Mouse (Mus musculus) forebrain, embryonic 11.5 days (tissue): ENCODE data around the gene Scrn2. TPM values are rescaled to one million over a fixed set of nuclear protein-coding genes. Genes with fewer than 3 reads are reported as not detected.

ENCODE experiments used
- ATAC-seq: fragments of 200-750 bp; cut with Nextera tagmentation; replicated peaks from 2 replicates; pipeline ENCODE4 v1.8.0; 2017; ENCODE audit warnings: moderate TSS enrichment; ENCODE audit not compliant: low FRiP score
- DNase-seq: peaks from one replicate; pipeline ENCODE4 v3.0.0-alpha.2; 2017; ENCODE audit warnings: low spot score
- H3K27ac ChIP-seq: fragments of 300-500 bp; sonication (generic); 2 replicates; pipeline ENCODE4 v1.5.1; 2014; ENCODE audit warnings: low read depth, low read length
- H3K27me3 ChIP-seq: fragments of 300-500 bp; sonication (generic); 2 replicates; pipeline ENCODE4 v1.6.1; 2014; ENCODE audit warnings: mild to moderate bottlenecking, low read length, mixed read lengths; ENCODE audit not compliant: control insufficient read depth, insufficient read depth
- H3K36me3 ChIP-seq: fragments of 300-500 bp; sonication (generic); 2 replicates; pipeline ENCODE4 v1.6.1; 2014; ENCODE audit warnings: mild to moderate bottlenecking, low read length, moderate library complexity, mixed read lengths; ENCODE audit not compliant: control insufficient read depth, insufficient read depth
- H3K4me1 ChIP-seq: fragments of 300-500 bp; sonication (generic); replicated peaks from 2 replicates; pipeline ENCODE4 v1.6.1; 2014; ENCODE audit warnings: low read length, mixed read lengths; ENCODE audit not compliant: control insufficient read depth, insufficient read depth
- H3K4me2 ChIP-seq: fragments of 300-500 bp; sonication (generic); 2 replicates; pipeline ENCODE4 v1.6.1; 2014; ENCODE audit warnings: low read depth, mild to moderate bottlenecking, low read length, moderate library complexity, mixed read lengths; ENCODE audit not compliant: severe bottlenecking
- H3K4me3 ChIP-seq: fragments of 300-500 bp; sonication (generic); 2 replicates; pipeline ENCODE4 v1.5.1; 2014; ENCODE audit warnings: low read depth, low read length
- H3K9ac ChIP-seq: fragments of 300-500 bp; sonication (generic); 2 replicates; pipeline ENCODE4 v1.6.1; 2014; ENCODE audit warnings: low read length
- H3K9me3 ChIP-seq: fragments of 300-500 bp; sonication (generic); 2 replicates; pipeline ENCODE4 v1.6.1; 2016; ENCODE audit warnings: low read length, mixed read lengths; ENCODE audit not compliant: control insufficient read depth
- WGBS: fragments of 180-500 bp; shearing (Covaris S2); extraction: QIAGEN DNeasy Blood & Tissue Kit; methylation state at CpG from one replicate; pipeline ENCODE4 v1.1.7; 2014; 5-methylcytosine and 5-hydroxymethylcytosine counted together
- polyA plus RNA-seq: library from polyadenylated mRNA; unstranded; fragments of >200 nt; fragmentation: Nextera tagmentation; extraction: Ambion mirVana; gene quantifications from 2 replicates; pipeline ENCODE4 v1.2.1, GENCODE M21; 2014

The Scrn2 gene
- polyA plus RNA-seq, 1 experiment from 2014 or later = 31.6 TPM

DNA sequence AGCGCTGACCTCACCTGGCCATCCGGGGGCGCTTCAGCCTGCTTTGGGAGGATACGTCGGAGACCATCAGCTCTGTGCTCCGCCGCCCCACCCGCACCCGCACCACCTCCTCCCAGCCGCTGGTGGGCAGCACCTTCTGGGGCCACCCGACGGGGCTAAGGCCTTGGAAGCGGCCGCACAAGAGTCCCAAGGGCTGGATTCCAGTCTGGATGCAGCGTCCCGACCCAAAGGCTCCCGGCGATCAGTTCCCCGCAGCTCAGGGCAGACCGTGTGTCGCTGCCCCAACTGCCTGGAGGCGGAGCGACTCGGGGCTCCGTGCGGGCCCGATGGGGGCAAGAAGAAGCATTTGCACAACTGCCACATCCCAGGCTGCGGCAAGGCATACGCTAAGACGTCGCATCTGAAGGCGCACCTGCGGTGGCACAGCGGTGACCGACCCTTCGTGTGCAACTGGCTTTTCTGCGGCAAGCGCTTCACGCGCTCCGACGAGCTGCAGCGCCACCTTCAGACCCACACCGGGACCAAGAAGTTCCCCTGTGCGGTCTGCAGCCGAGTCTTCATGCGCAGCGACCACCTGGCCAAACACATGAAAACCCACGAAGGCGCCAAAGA is 7.8 kb upstream of the Scrn2 start:
- H3K9ac ChIP-seq = peak overlapping the region; percentile 54
- no peaks in the 10 kb centered on the region for H3K36me3 ChIP-seq
- peaks cover 76% of the 10 kb centered on the region for H3K27me3 ChIP-seq
- peak; percentile 60 for ATAC-seq
- DNase-seq = peak; percentile 87
- WGBS = under 1% methylated on average over 50 of the region's 50 CpGs
- H3K4me1 ChIP-seq = peaks cover 19% of the 10 kb centered on the region
- peak overlapping the region; percentile 40 for H3K4me3 ChIP-seq
- H3K27ac ChIP-seq = no peak overlapping the region
- H3K4me2 ChIP-seq = peak overlapping the region; percentile 80
- H3K9me3 ChIP-seq = no peaks in the 10 kb centered on the region

- Histone ChIP-seq H3K9ac (no peak overlapping the region; the same call in 1 of the 2 replicates), H3K4me2 (no peak overlapping the region), H3K9me3 (no peaks in the 10 kb centered on the region), H3K27me3 (peaks cover 53% of the 10 kb centered on the region), H3K4me1 (peaks cover 14% of the 10 kb centered on the region), H3K4me3 (no peak overlapping the region), H3K36me3 (no peaks in the 10 kb centered on the region), H3K27ac (no peak overlapping the region)
- no peak for DNase-seq
- WGBS = 15% methylated on average over 10 of the region's 10 CpGs
- ATAC-seq = no peak
Observed at GRCm38 (mm10) chr11:97024977-97025376, 4.8 kb upstream of the Scrn2 start.

DNA sequence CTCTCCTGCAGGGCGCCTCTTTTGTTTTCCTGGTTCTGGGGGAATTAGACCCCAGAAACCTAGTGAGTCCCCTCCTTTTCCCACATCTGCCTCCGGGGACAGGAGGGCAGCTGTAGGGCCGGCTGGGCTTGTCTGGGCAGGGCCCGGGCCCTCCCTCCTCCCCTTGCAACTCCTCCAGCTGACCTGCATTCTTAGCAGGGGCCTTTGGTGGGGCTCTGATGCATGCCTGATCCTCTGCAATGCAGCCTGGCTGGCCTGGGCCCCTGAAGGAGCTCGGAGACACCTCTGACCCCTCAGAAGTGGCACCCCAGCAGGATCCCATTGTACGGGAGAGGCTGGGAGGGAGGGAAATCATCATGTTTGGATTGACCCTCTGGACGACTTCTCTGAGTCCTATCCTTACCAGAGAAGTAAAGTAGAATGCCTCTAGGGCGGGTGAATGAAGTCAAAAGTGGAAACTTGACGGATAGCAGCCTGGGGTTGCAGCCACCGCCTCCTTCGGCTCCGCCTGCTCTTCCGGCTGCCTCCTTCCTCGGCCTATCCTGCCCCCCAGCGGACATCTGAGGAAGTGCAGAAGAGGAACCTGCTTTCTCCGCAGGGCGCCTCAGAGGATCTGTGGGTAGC is 3.9 kb upstream of the Scrn2 start:
- Histone ChIP-seq H3K4me3 (peak overlapping the region; percentile 20; the same call in 1 of the 2 replicates), H3K27me3 (peaks cover 44% of the 10 kb centered on the region), H3K4me1 (peaks cover 20% of the 10 kb centered on the region), H3K9ac (peak overlapping the region; percentile 39), H3K9me3 (no peaks in the 10 kb centered on the region), H3K36me3 (no peaks in the 10 kb centered on the region), H3K4me2 (peak overlapping the region; percentile 48), H3K27ac (no peak overlapping the region)
- DNase-seq (peak; percentile 93), ATAC-seq (peak; percentile 59)
- WGBS = 0% methylated on average over 17 of the region's 17 CpGs

GRCm38 (mm10) chr11:97030426-97030825 is 688 bp downstream of the Scrn2 start:
- Histone ChIP-seq H3K4me2 (peak overlapping the region; percentile 84), H3K27me3 (peaks cover 2% of the 10 kb centered on the region; the same call in 1 of the 2 replicates), H3K36me3 (no peaks in the 10 kb centered on the region; the same call in 1 of the 2 replicates), H3K9me3 (no peaks in the 10 kb centered on the region), H3K4me3 (peak overlapping the region; percentile 62), H3K4me1 (peaks cover 10% of the 10 kb centered on the region), H3K27ac (no peak overlapping the region), H3K9ac (peak overlapping the region; percentile 88)
- ATAC-seq (no peak), DNase-seq (no peak)
- WGBS = 21% methylated on average over 15 of the region's 15 CpGs

DNA sequence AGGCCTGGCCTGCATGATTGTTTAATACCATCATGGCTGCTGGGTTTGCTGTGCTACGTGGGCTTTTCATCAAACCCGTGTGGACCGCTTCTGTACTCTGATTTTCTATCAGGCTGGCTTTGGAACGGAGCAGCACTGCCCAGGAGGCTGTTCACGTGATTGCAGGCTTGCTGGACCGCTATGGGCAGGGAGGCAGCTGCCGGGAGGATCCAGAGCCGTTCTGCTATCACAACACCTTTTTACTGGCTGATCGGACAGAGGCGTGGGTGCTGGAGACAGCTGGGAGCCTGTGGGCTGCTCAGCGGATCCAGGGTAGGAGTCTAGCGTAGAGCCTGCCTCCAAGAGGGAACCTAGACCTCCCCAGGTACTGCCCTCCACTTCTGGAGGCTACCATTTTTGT is 2.2 kb downstream of the Scrn2 start:
- Histone ChIP-seq H3K4me3 (no peak overlapping the region), H3K9ac (no peak overlapping the region), H3K36me3 (no peaks in the 10 kb centered on the region; the same call in 1 of the 2 replicates), H3K9me3 (no peaks in the 10 kb centered on the region), H3K4me2 (no peak overlapping the region), H3K4me1 (peaks cover 5% of the 10 kb centered on the region), H3K27me3 (no peaks in the 10 kb centered on the region), H3K27ac (no peak overlapping the region)
- DNase-seq = no peak
- WGBS = 85% methylated on average over 12 of the region's 12 CpGs
- ATAC-seq = no peak

DNA sequence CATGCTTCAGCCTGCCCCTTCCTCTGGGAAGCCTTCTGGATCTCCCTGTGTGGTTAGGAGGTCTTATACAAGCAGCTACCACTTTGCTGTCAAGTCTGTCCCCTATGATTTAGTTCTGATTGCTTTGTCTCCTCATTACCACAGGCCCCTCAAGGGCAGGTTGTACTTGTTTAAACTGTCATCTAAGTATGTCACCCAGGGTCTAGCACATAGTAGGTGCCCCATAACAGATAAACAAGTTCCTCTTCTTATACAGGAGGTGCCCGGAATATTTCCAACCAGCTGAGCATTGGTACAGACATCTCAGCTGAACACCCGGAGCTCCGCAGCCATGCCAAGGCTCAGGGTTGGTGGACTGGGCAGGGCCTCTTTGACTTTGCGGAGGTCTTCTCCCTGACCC is 2.8 kb downstream of the Scrn2 start:
- Histone ChIP-seq H3K9me3 (no peaks in the 10 kb centered on the region), H3K27me3 (no peaks in the 10 kb centered on the region), H3K4me1 (peaks cover 5% of the 10 kb centered on the region), H3K4me2 (no peak overlapping the region), H3K9ac (no peak overlapping the region), H3K36me3 (no peaks in the 10 kb centered on the region; the same call in 1 of the 2 replicates), H3K27ac (no peak overlapping the region), H3K4me3 (no peak overlapping the region)
- ATAC-seq (no peak), DNase-seq (no peak)
- 95% methylated on average over 4 of the region's 4 CpGs for WGBS

DNA sequence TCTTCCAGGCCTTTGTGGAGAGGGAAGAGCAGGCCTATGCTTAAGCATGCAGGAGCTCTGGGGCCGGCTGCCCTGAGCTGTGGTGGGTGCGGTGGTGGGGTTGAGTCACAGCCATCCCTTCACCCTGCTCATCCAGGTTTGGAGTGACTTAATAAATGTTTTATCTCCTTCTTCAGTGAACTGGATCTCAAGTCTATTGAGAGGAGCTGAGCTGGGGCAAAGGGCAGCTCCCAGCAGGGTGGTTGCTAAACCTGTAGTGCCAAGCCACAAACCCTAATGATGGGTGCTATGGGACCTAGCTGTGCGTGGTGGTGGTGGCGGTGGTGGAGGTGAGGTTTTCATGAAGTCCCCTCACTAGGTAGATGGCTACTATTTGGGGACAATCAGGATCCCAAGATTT is 4.0 kb downstream of the Scrn2 start:
- no peaks in the 10 kb centered on the region for H3K27me3 ChIP-seq
- H3K36me3 ChIP-seq = no peaks in the 10 kb centered on the region; the same call in 1 of the 2 replicates
- no peak overlapping the region for H3K4me2 ChIP-seq
- H3K4me3 ChIP-seq = no peak overlapping the region
- DNase-seq (no peak), ATAC-seq (no peak)
- H3K9me3 ChIP-seq = no peaks in the 10 kb centered on the region
- WGBS = 95% methylated on average over 4 of the region's 4 CpGs
- H3K27ac ChIP-seq = no peak overlapping the region
- H3K9ac ChIP-seq = no peak overlapping the region
- peaks cover 5% of the 10 kb centered on the region for H3K4me1 ChIP-seq

- H3K4me3 ChIP-seq = no peak overlapping the region
- H3K27ac ChIP-seq = no peak overlapping the region
- H3K36me3 ChIP-seq = no peaks in the 10 kb centered on the region; the same call in 1 of the 2 replicates
- no peak for ATAC-seq
- H3K4me2 ChIP-seq = no peak overlapping the region
- no peaks in the 10 kb centered on the region for H3K27me3 ChIP-seq
- 84% methylated on average over 5 of the region's 5 CpGs for WGBS
- H3K9ac ChIP-seq = no peak overlapping the region
- DNase-seq = no peak
- no peaks in the 10 kb centered on the region for H3K4me1 ChIP-seq
- no peaks in the 10 kb centered on the region for H3K9me3 ChIP-seq
Observed at GRCm38 (mm10) chr11:97036141-97036540, 6.4 kb downstream of the Scrn2 start.
